Mouse (Mus musculus): Measurements from ENCODE around the gene Dalrd3.
"Not testable (repeated sequence)": the region's sequence is repeated elsewhere in the genome, so short reads cannot be mapped to it uniquely, and the experiment has no call there.

The Dalrd3 gene

GRCm38 (mm10) chr9:108572321-108572720 is 2.6 kb downstream of the Dalrd3 start:
- in situ Hi-C loops (cut with MboI; ENCODE audit: low sequenced_read_pairs): no loop called here

GRCm38 (mm10) chr9:108573774-108574690 is 4.3 kb downstream of the Dalrd3 start:
- in situ Hi-C loops (cut with MboI; ENCODE audit: low sequenced_read_pairs): no loop called here

GRCm38 (mm10) chr9:108574921-108575320 is 5.2 kb downstream of the Dalrd3 start:
- in situ Hi-C loops (cut with MboI; ENCODE audit: low sequenced_read_pairs): no loop called here

- in situ Hi-C loops (cut with MboI; ENCODE audit: low sequenced_read_pairs): no loop called here
Observed at GRCm38 (mm10) chr9:108575321-108576297, 5.9 kb downstream of the Dalrd3 start.

- in situ Hi-C loops (cut with MboI; ENCODE audit: low sequenced_read_pairs): no loop called here
Observed at GRCm38 (mm10) chr9:108577025-108577424, 7.3 kb downstream of the Dalrd3 start.

- in situ Hi-C loops (cut with MboI; ENCODE audit: low sequenced_read_pairs): no loop called here
Observed at GRCm38 (mm10) chr9:108577934-108578544, 8.4 kb downstream of the Dalrd3 start.

GRCm38 (mm10) chr9:108578545-108579343 is 9.1 kb downstream of the Dalrd3 start, which contains the start of gene Wdr6:
Wdr6 (minus strand) TSS chr9:108578739.
- in situ Hi-C loops (cut with MboI; ENCODE audit: low sequenced_read_pairs): no loop called here

GRCm38 (mm10) chr9:108579344-108579690 is 9.6 kb downstream of the Dalrd3 start:
- in situ Hi-C loops (cut with MboI; ENCODE audit: low sequenced_read_pairs): no loop called here

GRCm38 (mm10) chr9:108587571-108588180 is 18.0 kb downstream of the Dalrd3 start:
- in situ Hi-C loops (cut with MboI; ENCODE audit: low sequenced_read_pairs): no loop called here

GRCm38 (mm10) chr9:108589229-108589628 is 19.5 kb downstream of the Dalrd3 start:
- in situ Hi-C loops (cut with MboI; ENCODE audit: low sequenced_read_pairs): no loop called here

GRCm38 (mm10) chr9:108591462-108591861 is 21.8 kb downstream of the Dalrd3 start:
- in situ Hi-C loops (cut with MboI; ENCODE audit: low sequenced_read_pairs): no loop called here

- in situ Hi-C loops (cut with MboI; ENCODE audit: low sequenced_read_pairs): no loop called here
Observed at GRCm38 (mm10) chr9:108594354-108594753, 24.7 kb downstream of the Dalrd3 start.

- in situ Hi-C loops (cut with MboI; ENCODE audit: low sequenced_read_pairs): no loop called here
Observed at GRCm38 (mm10) chr9:108596998-108597764, 27.5 kb downstream of the Dalrd3 start, which contains the start of gene P4htm. P4htm (minus strand) TSS chr9:108597667.

- in situ Hi-C loops (cut with MboI; ENCODE audit: low sequenced_read_pairs): no loop called here
Observed at GRCm38 (mm10) chr9:108599021-108599566, 29.4 kb downstream of the Dalrd3 start.

- in situ Hi-C loops (cut with MboI; ENCODE audit: low sequenced_read_pairs): no loop called here
Observed at GRCm38 (mm10) chr9:108600011-108600410, 30.3 kb downstream of the Dalrd3 start.

GRCm38 (mm10) chr9:108601986-108602385 is 32.3 kb downstream of the Dalrd3 start:
- in situ Hi-C loops (cut with MboI; ENCODE audit: low sequenced_read_pairs): no loop called here

- in situ Hi-C loops (cut with MboI; ENCODE audit: low sequenced_read_pairs): not testable (repeated sequence)
Observed at GRCm38 (mm10) chr9:108607929-108608328, 38.2 kb downstream of the Dalrd3 start.

GRCm38 (mm10) chr9:108608889-108609288 is 39.2 kb downstream of the Dalrd3 start:
- in situ Hi-C loops (cut with MboI; ENCODE audit: low sequenced_read_pairs): no loop called here

GRCm38 (mm10) chr9:108611488-108611887 is 41.8 kb downstream of the Dalrd3 start:
- in situ Hi-C loops (cut with MboI; ENCODE audit: low sequenced_read_pairs): no loop called here
